Mouse (Mus musculus): ENCODE measurements at regions not wholly inside any gene's neighbourhood (a gene's known extent, or its start where the extent isn't known, plus 50 kb on each side); places are given as distances from the start of the nearest gene placed in this dataset.

GRCm38 (mm10) chr17:51407046-51407445 is 227.9 kb upstream of the Tbc1d5 start:
- Histone ChIP-seq H3K4me1 (ENCODE audit: control insufficient read depth, insufficient read depth, low read length) (0 out of 2 replicates have a peak, but pooled peaks cover 4% of the 10 kb centered on the region), H3K9ac (replicated peaks; ENCODE audit: low read depth, low read length) (no peak overlapping the region), H3K4me3 (ENCODE audit: low read depth, low read length) (no peak overlapping the region), H3K36me3 (ENCODE audit: control insufficient read depth, insufficient read depth, low read length) (no peaks in the 10 kb centered on the region), H3K9me3 (ENCODE audit: control insufficient read depth, low read depth, low read length) (no peaks in the 10 kb centered on the region), H3K27ac (ENCODE audit: low read length) (no peak overlapping the region), H3K27me3 (ENCODE audit: control insufficient read depth, insufficient read depth, low read length) (no peaks in the 10 kb centered on the region), H3K4me2 (replicated peaks; ENCODE audit: low read depth, low read length) (no peak overlapping the region)
- no peak for ATAC-seq (ENCODE audit: insufficient number of reproducible peaks, insufficient read depth, low FRiP score, low read depth)
- WGBS = 79% methylated on average over 4 of the region's 4 CpGs

- H3K4me2 ChIP-seq (replicated peaks; ENCODE audit: low read depth, low read length) = no peak overlapping the region
- 72% methylated on average over 3 of the region's 3 CpGs for WGBS
- no peaks in the 10 kb centered on the region for H3K9me3 ChIP-seq (ENCODE audit: control insufficient read depth, low read depth, low read length)
- no peak overlapping the region for H3K9ac ChIP-seq (replicated peaks; ENCODE audit: low read depth, low read length)
- no peak overlapping the region for H3K4me3 ChIP-seq (ENCODE audit: low read depth, low read length)
- H3K36me3 ChIP-seq (ENCODE audit: control insufficient read depth, insufficient read depth, low read length) = no peaks in the 10 kb centered on the region
- H3K27ac ChIP-seq (ENCODE audit: low read length) = no peak overlapping the region
- ATAC-seq (ENCODE audit: insufficient number of reproducible peaks, insufficient read depth, low FRiP score, low read depth) = no peak
- 0 out of 2 replicates have a peak, but pooled peaks cover 4% of the 10 kb centered on the region for H3K4me1 ChIP-seq (ENCODE audit: control insufficient read depth, insufficient read depth, low read length)
- H3K27me3 ChIP-seq (ENCODE audit: control insufficient read depth, insufficient read depth, low read length) = no peaks in the 10 kb centered on the region
These were observed 225.9 kb upstream of the Tbc1d5 start for GRCm38 (mm10) chr17:51405059-51405458.

- no peak overlapping the region for H3K9ac ChIP-seq (replicated peaks; ENCODE audit: low read depth, low read length)
- no peak for ATAC-seq (ENCODE audit: insufficient number of reproducible peaks, insufficient read depth, low FRiP score, low read depth)
- WGBS = 66% methylated on average over 7 of the region's 7 CpGs
- no peak overlapping the region for H3K4me3 ChIP-seq (ENCODE audit: low read depth, low read length)
- no peaks in the 10 kb centered on the region for H3K9me3 ChIP-seq (ENCODE audit: control insufficient read depth, low read depth, low read length)
- no peaks in the 10 kb centered on the region for H3K27me3 ChIP-seq (ENCODE audit: control insufficient read depth, insufficient read depth, low read length)
- no peaks in the 10 kb centered on the region for H3K36me3 ChIP-seq (ENCODE audit: control insufficient read depth, insufficient read depth, low read length)
- no peak overlapping the region for H3K4me2 ChIP-seq (replicated peaks; ENCODE audit: low read depth, low read length)
- H3K4me1 ChIP-seq (ENCODE audit: control insufficient read depth, insufficient read depth, low read length) = no peaks in the 10 kb centered on the region
- H3K27ac ChIP-seq (ENCODE audit: low read length) = no peak overlapping the region
These were observed 218.8 kb upstream of the Tbc1d5 start for GRCm38 (mm10) chr17:51397973-51398372.

- H3K4me3 ChIP-seq (ENCODE audit: low read depth, low read length) = no peak overlapping the region
- H3K27me3 ChIP-seq (ENCODE audit: control insufficient read depth, insufficient read depth, low read length) = no peaks in the 10 kb centered on the region
- H3K4me2 ChIP-seq (replicated peaks; ENCODE audit: low read depth, low read length) = no peak overlapping the region
- H3K27ac ChIP-seq (ENCODE audit: low read length) = no peak overlapping the region
- H3K36me3 ChIP-seq (ENCODE audit: control insufficient read depth, insufficient read depth, low read length) = no peaks in the 10 kb centered on the region
- no peaks in the 10 kb centered on the region for H3K4me1 ChIP-seq (ENCODE audit: control insufficient read depth, insufficient read depth, low read length)
- WGBS = 83% methylated on average over 11 of the region's 11 CpGs
- H3K9ac ChIP-seq (replicated peaks; ENCODE audit: low read depth, low read length) = no peak overlapping the region
- ATAC-seq (ENCODE audit: insufficient number of reproducible peaks, insufficient read depth, low FRiP score, low read depth) = no peak
- no peaks in the 10 kb centered on the region for H3K9me3 ChIP-seq (ENCODE audit: control insufficient read depth, low read depth, low read length)
These were observed 214.6 kb upstream of the Tbc1d5 start for GRCm38 (mm10) chr17:51393771-51394221.

- ATAC-seq (ENCODE audit: insufficient number of reproducible peaks, insufficient read depth, low FRiP score, low read depth) = no peak
These were observed 212.7 kb upstream of the Tbc1d5 start for GRCm38 (mm10) chr17:51391871-51392270.

GRCm38 (mm10) chr17:51382552-51382951 is 203.4 kb upstream of the Tbc1d5 start:
- Histone ChIP-seq H3K27me3 (ENCODE audit: control insufficient read depth, insufficient read depth, low read length) (no peaks in the 10 kb centered on the region), H3K4me1 (ENCODE audit: control insufficient read depth, insufficient read depth, low read length) (no peaks in the 10 kb centered on the region), H3K9me3 (ENCODE audit: control insufficient read depth, low read depth, low read length) (no peaks in the 10 kb centered on the region), H3K4me2 (replicated peaks; ENCODE audit: low read depth, low read length) (no peak overlapping the region), H3K36me3 (ENCODE audit: control insufficient read depth, insufficient read depth, low read length) (no peaks in the 10 kb centered on the region), H3K9ac (replicated peaks; ENCODE audit: low read depth, low read length) (no peak overlapping the region), H3K4me3 (ENCODE audit: low read depth, low read length) (no peak overlapping the region), H3K27ac (ENCODE audit: low read length) (no peak overlapping the region)
- WGBS = 76% methylated on average over 6 of the region's 6 CpGs
- ATAC-seq (ENCODE audit: insufficient number of reproducible peaks, insufficient read depth, low FRiP score, low read depth) = no peak

More at GRCm38 (mm10) chr17:51391871-51392270, 212.7 kb upstream of the Tbc1d5 start:
- Histone ChIP-seq H3K4me1 (ENCODE audit: control insufficient read depth, insufficient read depth, low read length) (no peaks in the 10 kb centered on the region), H3K4me3 (ENCODE audit: low read depth, low read length) (no peak overlapping the region), H3K9me3 (ENCODE audit: control insufficient read depth, low read depth, low read length) (no peaks in the 10 kb centered on the region), H3K27me3 (ENCODE audit: control insufficient read depth, insufficient read depth, low read length) (no peaks in the 10 kb centered on the region), H3K4me2 (replicated peaks; ENCODE audit: low read depth, low read length) (no peak overlapping the region), H3K9ac (replicated peaks; ENCODE audit: low read depth, low read length) (no peak overlapping the region), H3K27ac (ENCODE audit: low read length) (no peak overlapping the region), H3K36me3 (ENCODE audit: control insufficient read depth, insufficient read depth, low read length) (no peaks in the 10 kb centered on the region)
- 91% methylated on average over 10 of the region's 10 CpGs for WGBS

GRCm38 (mm10) chr17:51371937-51372479 is 192.9 kb upstream of the Tbc1d5 start:
- Histone ChIP-seq H3K4me1 (ENCODE audit: control insufficient read depth, insufficient read depth, low read length) (no peaks in the 10 kb centered on the region), H3K4me3 (ENCODE audit: low read depth, low read length) (no peak overlapping the region), H3K4me2 (replicated peaks; ENCODE audit: low read depth, low read length) (no peak overlapping the region), H3K9me3 (ENCODE audit: control insufficient read depth, low read depth, low read length) (no peaks in the 10 kb centered on the region), H3K27me3 (ENCODE audit: control insufficient read depth, insufficient read depth, low read length) (no peaks in the 10 kb centered on the region), H3K9ac (replicated peaks; ENCODE audit: low read depth, low read length) (no peak overlapping the region), H3K36me3 (ENCODE audit: control insufficient read depth, insufficient read depth, low read length) (no peaks in the 10 kb centered on the region), H3K27ac (ENCODE audit: low read length) (no peak overlapping the region)
- ATAC-seq (ENCODE audit: insufficient number of reproducible peaks, insufficient read depth, low FRiP score, low read depth) = no peak
- 69% methylated on average over 7 of the region's 7 CpGs for WGBS

- H3K4me1 ChIP-seq (ENCODE audit: control insufficient read depth, insufficient read depth, low read length) = no peaks in the 10 kb centered on the region
- H3K4me3 ChIP-seq (ENCODE audit: low read depth, low read length) = no peak overlapping the region
- 88% methylated on average over 7 of the region's 7 CpGs for WGBS
- H3K4me2 ChIP-seq (replicated peaks; ENCODE audit: low read depth, low read length) = no peak overlapping the region
- no peak overlapping the region for H3K27ac ChIP-seq (ENCODE audit: low read length)
- no peak for ATAC-seq (ENCODE audit: insufficient number of reproducible peaks, insufficient read depth, low FRiP score, low read depth)
- no peaks in the 10 kb centered on the region for H3K27me3 ChIP-seq (ENCODE audit: control insufficient read depth, insufficient read depth, low read length)
- no peaks in the 10 kb centered on the region for H3K9me3 ChIP-seq (ENCODE audit: control insufficient read depth, low read depth, low read length)
- H3K9ac ChIP-seq (replicated peaks; ENCODE audit: low read depth, low read length) = no peak overlapping the region
- H3K36me3 ChIP-seq (ENCODE audit: control insufficient read depth, insufficient read depth, low read length) = no peaks in the 10 kb centered on the region
These were observed 191.8 kb upstream of the Tbc1d5 start for GRCm38 (mm10) chr17:51370990-51371389.

- Histone ChIP-seq H3K4me3 (ENCODE audit: low read depth, low read length) (no peak overlapping the region), H3K4me1 (ENCODE audit: control insufficient read depth, insufficient read depth, low read length) (no peaks in the 10 kb centered on the region), H3K9ac (replicated peaks; ENCODE audit: low read depth, low read length) (no peak overlapping the region), H3K36me3 (ENCODE audit: control insufficient read depth, insufficient read depth, low read length) (no peaks in the 10 kb centered on the region), H3K4me2 (replicated peaks; ENCODE audit: low read depth, low read length) (no peak overlapping the region), H3K27me3 (ENCODE audit: control insufficient read depth, insufficient read depth, low read length) (no peaks in the 10 kb centered on the region), H3K9me3 (ENCODE audit: control insufficient read depth, low read depth, low read length) (no peaks in the 10 kb centered on the region), H3K27ac (ENCODE audit: low read length) (no peak overlapping the region)
- 76% methylated on average over 9 of the region's 9 CpGs for WGBS
- ATAC-seq (ENCODE audit: insufficient number of reproducible peaks, insufficient read depth, low FRiP score, low read depth) = no peak
These were observed 190.9 kb upstream of the Tbc1d5 start for GRCm38 (mm10) chr17:51370085-51370484.

Data from stomach, embryonic 14.5 days (tissue).